Mouse (Mus musculus) stomach, adult 2 months (tissue): ENCODE data around the gene Prss43. TPM values are rescaled to one million over a fixed set of nuclear protein-coding genes. Genes with fewer than 3 reads are reported as not detected.

Source experiments
- polyA plus RNA-seq: library from polyadenylated mRNA; depleted of rRNA; stranded (reverse); fragments of >200 nt; gene quantifications from 2 replicates; pipeline ENCODE4 v1.2.3, GENCODE M21; 2012; rRNA removed

The Prss43 gene
- not detected in 2 replicates for polyA plus RNA-seq

GRCm38 (mm10) chr9:110826390-110826789 is at the start of gene Prss43:
Gene Prss43 (plus strand): TSS chr9:110826690.

GRCm38 (mm10) chr9:110797866-110798265 is 28.6 kb upstream of the Prss43 start, which contains the start of gene Prss42:
Gene Prss42 (plus strand): TSS chr9:110798166.

GRCm38 (mm10) chr9:110813789-110814188 is 12.7 kb upstream of the Prss43 start, which contains the start of gene Prss44:
Gene Prss44 (plus strand): TSS chr9:110813994.

GRCm38 (mm10) chr9:110834411-110834810 is 7.9 kb downstream of the Prss43 start, which contains the start of gene Prss45:
Gene Prss45 (plus strand): TSS chr9:110834588.

GRCm38 (mm10) chr9:110844206-110844605 is 17.7 kb downstream of the Prss43 start, which contains the start of gene Prss46:
Gene Prss46 (plus strand): TSS chr9:110844506.

GRCm38 (mm10) chr9:110857781-110858472 is 31.4 kb downstream of the Prss43 start, which contains the start of gene Prss50:
Gene Prss50 (plus strand): TSS chr9:110857967.

GRCm38 (mm10) chr9:110879191-110879920 is 52.9 kb downstream of the Prss43 start, which contains the start of gene Als2cl:
Gene Als2cl (plus strand): TSS chr9:110879870.

GRCm38 (mm10) chr9:110879998-110880561 is 53.6 kb downstream of the Prss43 start, which contains the start of gene Tmie:
Gene Tmie (minus strand): TSS chr9:110880113.

Other genes starting within 250 kb of the Prss43 start
- gene Nradd, start 202.2 kb upstream of the Prss43 start, polyA plus RNA-seq = 8.0 and 8.9 TPM in 2 replicates
- 62.6 and 63.2 TPM in 2 replicates for gene Nbeal2, start 172.5 kb upstream of the Prss43 start, polyA plus RNA-seq
- 50.0 and 53.6 TPM in 2 replicates for gene Ccdc12, start 170.2 kb upstream of the Prss43 start, polyA plus RNA-seq
- gene Myl3, start 84.8 kb upstream of the Prss43 start, polyA plus RNA-seq = 27.2 and 38.0 TPM in 2 replicates
- gene Pth1r, start 79.5 kb upstream of the Prss43 start, polyA plus RNA-seq = 9.0 and 13.0 TPM in 2 replicates
- gene Prss42, start 28.5 kb upstream of the Prss43 start, polyA plus RNA-seq = not detected in 2 replicates
- not detected in 2 replicates for gene Prss44, start 12.7 kb upstream of the Prss43 start, polyA plus RNA-seq
- not detected in 2 replicates for gene Prss45, start 7.9 kb downstream of the Prss43 start, polyA plus RNA-seq
- gene Prss46, start 17.8 kb downstream of the Prss43 start, polyA plus RNA-seq = 0.05 TPM in 1 of 2 replicates, not detected in the other
- gene Prss50, start 31.3 kb downstream of the Prss43 start, polyA plus RNA-seq = not detected in 2 replicates
- 28.8 and 29.6 TPM in 2 replicates for gene Als2cl, start 53.2 kb downstream of the Prss43 start, polyA plus RNA-seq
- 0.93 and 0.97 TPM in 2 replicates for gene Tmie, start 53.4 kb downstream of the Prss43 start, polyA plus RNA-seq
- gene Fam240a, start 90.2 kb downstream of the Prss43 start, polyA plus RNA-seq = not detected in 2 replicates
- gene Tdgf1, start 119.5 kb downstream of the Prss43 start, polyA plus RNA-seq = not detected in 2 replicates
- gene Lrrc2, start 124.9 kb downstream of the Prss43 start, polyA plus RNA-seq = 0.02 and 0.04 TPM in 2 replicates
- 1.0 and 3.1 TPM in 2 replicates for gene Rtp3, start 163.9 kb downstream of the Prss43 start, polyA plus RNA-seq
- 1.4 and 3.8 TPM in 2 replicates for gene Ltf, start 192.6 kb downstream of the Prss43 start, polyA plus RNA-seq
- 1.3 and 1.4 TPM in 2 replicates for gene Ccrl2, start 230.8 kb downstream of the Prss43 start, polyA plus RNA-seq